Mouse (Mus musculus): ENCODE data around the gene Upk2. TPM values are rescaled to one million over a fixed set of nuclear protein-coding genes. Genes with fewer than 3 reads are reported as not detected.
"Not testable (repeated sequence)": the region's sequence is repeated elsewhere in the genome, so short reads cannot be mapped to it uniquely, and the experiment has no call there.

Gene Upk2
- polyA plus RNA-seq, 1 experiment from 2014 or later: 0.29 TPM

DNA sequence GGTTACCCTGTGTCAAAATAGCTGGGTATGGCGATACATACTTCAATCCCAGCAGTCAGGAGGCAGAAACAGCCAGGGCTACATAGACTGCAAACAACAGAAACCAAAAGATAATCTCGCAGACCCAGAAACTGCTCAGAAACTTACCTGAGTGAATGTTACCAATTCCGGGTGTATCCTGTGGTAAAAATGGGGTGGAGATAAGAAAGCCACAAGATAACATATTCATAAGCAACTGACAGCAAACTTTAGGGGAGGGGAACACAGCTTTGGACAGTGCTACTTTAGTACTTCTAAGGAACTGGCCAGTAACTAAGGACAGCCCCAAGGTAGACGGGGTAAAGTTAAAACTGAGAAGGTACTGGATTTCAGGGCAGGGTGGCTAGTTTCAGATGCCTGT lies 42.5 kb downstream of the Upk2 start:
- H3K36me3 ChIP-seq (replicated peaks): peaks cover 63% of the 10 kb centered on the region

DNA sequence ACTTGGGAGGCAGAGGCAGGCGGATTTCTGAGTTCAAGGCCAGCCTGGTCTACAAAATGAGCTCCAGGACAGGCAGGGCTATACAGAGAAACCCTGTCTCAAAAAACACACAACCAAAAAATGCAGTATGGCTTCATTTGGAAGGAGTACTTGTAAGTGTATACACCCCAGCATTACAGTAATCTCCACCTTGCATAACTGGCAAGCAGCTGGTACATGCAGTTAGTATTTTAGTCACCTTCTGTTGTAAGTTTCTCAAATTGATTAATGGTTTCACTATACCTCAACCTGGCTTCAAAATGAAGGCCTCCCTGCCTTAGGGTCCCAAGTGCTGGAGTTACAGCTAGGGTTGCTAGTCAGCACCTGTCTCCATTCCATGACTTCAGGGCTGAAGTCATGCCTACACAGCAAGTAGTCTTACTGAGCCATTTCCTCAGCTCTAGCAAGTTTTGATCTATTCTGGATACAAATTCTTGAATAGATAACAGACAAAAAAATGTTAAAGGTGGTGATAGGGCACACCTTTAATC lies 43.1 kb downstream of the Upk2 start:
- H3K9me3 ChIP-seq: no peaks in the 10 kb centered on the region
- no peak overlapping the region for H3K4me3 ChIP-seq (replicated peaks)
- peaks cover 63% of the 10 kb centered on the region for H3K36me3 ChIP-seq (replicated peaks)
- H3K27me3 ChIP-seq: no peaks in the 10 kb centered on the region
- H3K4me2 ChIP-seq: no peak overlapping the region
- no peak overlapping the region for H3K27ac ChIP-seq
- WGBS: 84% methylated on average over 1 of the region's 1 CpGs
- no peak for ATAC-seq (ENCODE audit: low FRiP score)
- peaks cover 12% of the 10 kb centered on the region for H3K4me1 ChIP-seq
- H3K9ac ChIP-seq: no peak overlapping the region

More for the DNA sequence above, 42.5 kb downstream of the Upk2 start:
- Histone ChIP-seq H3K9me3 (no peaks in the 10 kb centered on the region), H3K4me3 (replicated peaks) (no peak overlapping the region), H3K27me3 (no peaks in the 10 kb centered on the region), H3K4me1 (peaks cover 15% of the 10 kb centered on the region), H3K4me2 (no peak overlapping the region), H3K9ac (no peak overlapping the region), H3K27ac (no peak overlapping the region)
- 88% methylated on average over 4 of the region's 4 CpGs for WGBS
- no peak for ATAC-seq (ENCODE audit: low FRiP score)

- ATAC-seq (ENCODE audit: low FRiP score): no peak
- H3K27ac ChIP-seq: no peak overlapping the region
- H3K9me3 ChIP-seq: no peaks in the 10 kb centered on the region
- H3K4me1 ChIP-seq: peaks cover 15% of the 10 kb centered on the region
- 89% methylated on average over 2 of the region's 2 CpGs for WGBS
- H3K9ac ChIP-seq: no peak overlapping the region
- no peak overlapping the region for H3K4me3 ChIP-seq (replicated peaks)
- peaks cover 61% of the 10 kb centered on the region for H3K36me3 ChIP-seq (replicated peaks)
- H3K27me3 ChIP-seq: no peaks in the 10 kb centered on the region
- no peak overlapping the region for H3K4me2 ChIP-seq
Observed at GRCm38 (mm10) chr9:44410647-44411336, 44.0 kb downstream of the Upk2 start.

- not testable (repeated sequence) for H3K27ac ChIP-seq; ATAC-seq (ENCODE audit: low FRiP score); H3K9me3 ChIP-seq; H3K27me3 ChIP-seq
- Histone ChIP-seq H3K9ac (0 out of 2 replicates have a peak overlapping the region, but pooled peaks have one; percentile 74), H3K4me1 (peaks cover 19% of the 10 kb centered on the region), H3K36me3 (replicated peaks) (peaks cover 69% of the 10 kb centered on the region), H3K4me3 (replicated peaks) (peak overlapping the region; percentile 78), H3K4me2 (peak overlapping the region; percentile 81)
- 82% methylated on average over 9 of the region's 9 CpGs for WGBS
Observed at GRCm38 (mm10) chr9:44408693-44409092, 46.1 kb downstream of the Upk2 start.

DNA sequence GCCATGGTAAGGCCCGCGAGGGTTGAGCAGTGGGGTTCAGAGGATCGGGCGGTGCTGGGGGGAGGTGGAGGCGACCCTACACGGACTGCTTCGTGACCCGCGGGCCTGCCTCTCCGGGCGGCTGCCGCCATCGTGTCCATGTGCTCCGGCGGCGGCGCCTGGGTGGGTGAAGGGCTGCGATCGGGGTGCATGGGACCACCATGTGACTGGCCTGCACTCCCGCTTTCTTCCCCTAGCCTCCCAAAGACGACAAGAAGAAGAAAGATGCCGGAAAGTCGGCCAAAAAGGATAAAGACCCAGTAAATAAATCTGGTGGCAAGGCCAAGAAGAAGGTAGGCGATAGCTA lies 47.1 kb downstream of the Upk2 start:
- under 1% methylated on average over 24 of the region's 24 CpGs for WGBS
- H3K27ac ChIP-seq: peak overlapping the region; percentile 93
- H3K4me3 ChIP-seq (replicated peaks): peak overlapping the region; percentile 78
- ATAC-seq (ENCODE audit: low FRiP score): no peak
- H3K4me1 ChIP-seq: peaks cover 19% of the 10 kb centered on the region
- peak overlapping the region; percentile 81 for H3K4me2 ChIP-seq
- H3K9ac ChIP-seq: peak overlapping the region; percentile 74
- H3K9me3 ChIP-seq: no peaks in the 10 kb centered on the region
- no peaks in the 10 kb centered on the region for H3K27me3 ChIP-seq
- H3K36me3 ChIP-seq (replicated peaks): peaks cover 67% of the 10 kb centered on the region

- Histone ChIP-seq H3K36me3 (replicated peaks) (peaks cover 67% of the 10 kb centered on the region), H3K27ac (peak within 1 kb of the TSS; percentile 93), H3K4me3 (replicated peaks) (peak within 1 kb of the TSS; percentile 78), H3K4me2 (peak within 1 kb of the TSS; percentile 81), H3K27me3 (no peaks in the 10 kb centered on the region), H3K9ac (peak within 1 kb of the TSS; percentile 74), H3K4me1 (peaks cover 19% of the 10 kb centered on the region), H3K9me3 (no peaks in the 10 kb centered on the region)
- ATAC-seq (ENCODE audit: low FRiP score): peak; percentile 96
- WGBS: under 1% methylated on average over 51 of the region's 51 CpGs
Observed at GRCm38 (mm10) chr9:44406906-44407751, 47.6 kb downstream of the Upk2 start, which contains the start of the genes Rps25 and Trappc4. Gene Rps25, plus strand, starts transcription at chr9:44407139. Gene Trappc4, minus strand, starts transcription at chr9:44407600.

DNA sequence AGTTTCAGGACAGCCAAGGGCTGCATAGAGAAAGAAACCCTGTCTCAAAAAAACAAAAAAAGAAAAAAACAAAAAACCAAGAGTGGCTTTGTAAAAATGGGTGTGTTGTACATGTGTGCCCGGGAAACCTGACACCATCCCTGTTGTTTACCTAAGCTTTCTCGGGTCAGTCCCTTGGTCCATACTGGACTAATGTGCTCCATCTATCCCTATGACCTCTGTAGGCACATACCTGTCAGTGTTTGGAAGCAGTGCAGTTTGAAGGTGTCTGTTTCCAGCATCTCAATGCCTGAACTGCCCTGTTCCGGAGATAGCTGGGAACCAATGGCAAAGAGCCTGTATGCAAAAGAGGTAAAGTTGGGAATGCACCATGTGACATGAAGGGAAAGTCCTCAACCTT lies 49.8 kb downstream of the Upk2 start:
- WGBS: 79% methylated on average over 3 of the region's 3 CpGs
- ATAC-seq (ENCODE audit: low FRiP score): no peak
- H3K4me1 ChIP-seq: peaks cover 19% of the 10 kb centered on the region
- H3K27me3 ChIP-seq: no peaks in the 10 kb centered on the region
- H3K36me3 ChIP-seq (replicated peaks): peaks cover 67% of the 10 kb centered on the region
- H3K4me2 ChIP-seq: no peak overlapping the region
- no peak overlapping the region for H3K9ac ChIP-seq
- no peak overlapping the region for H3K27ac ChIP-seq
- no peak overlapping the region for H3K4me3 ChIP-seq (replicated peaks)
- no peaks in the 10 kb centered on the region for H3K9me3 ChIP-seq

Other genes with a start within 250 kb of the Upk2 start
- gene Cbl, start 220.9 kb downstream of the Upk2 start, polyA plus RNA-seq (2016; fragmentation: Nextera tagmentation; extraction: Ambion mirVana): 28.7 and 34.3 TPM in 2 replicates
- gene Ccdc153, start 214.3 kb downstream of the Upk2 start, polyA plus RNA-seq (2016; fragmentation: Nextera tagmentation; extraction: Ambion mirVana): not detected in 2 replicates
- 0.23 and 0.31 TPM in 2 replicates for gene Pdzd3, start 203.5 kb downstream of the Upk2 start, polyA plus RNA-seq (2016; fragmentation: Nextera tagmentation; extraction: Ambion mirVana)
- 4.6 and 5.2 TPM in 2 replicates for gene Nlrx1, start 186.4 kb downstream of the Upk2 start, polyA plus RNA-seq (2016; fragmentation: Nextera tagmentation; extraction: Ambion mirVana)
- 10.1 and 12.4 TPM in 2 replicates for gene Abcg4, start 166.4 kb downstream of the Upk2 start, polyA plus RNA-seq (2016; fragmentation: Nextera tagmentation; extraction: Ambion mirVana)
- 34.6 and 35.5 TPM in 2 replicates for gene Hinfp, start 149.3 kb downstream of the Upk2 start, polyA plus RNA-seq (2016; fragmentation: Nextera tagmentation; extraction: Ambion mirVana)
- 16.5 and 16.9 TPM in 2 replicates for gene C2cd2l, start 134.7 kb downstream of the Upk2 start, polyA plus RNA-seq (2016; fragmentation: Nextera tagmentation; extraction: Ambion mirVana)
- 38.9 and 39.3 TPM in 2 replicates for gene Dpagt1, start 129.0 kb downstream of the Upk2 start, polyA plus RNA-seq (2016; fragmentation: Nextera tagmentation; extraction: Ambion mirVana)
- 477 and 482 TPM in 2 replicates for gene H2afx, start 120.3 kb downstream of the Upk2 start, polyA plus RNA-seq (2016; fragmentation: Nextera tagmentation; extraction: Ambion mirVana)
- 107 and 115 TPM in 2 replicates for gene Hmbs, start 110.7 kb downstream of the Upk2 start, polyA plus RNA-seq (2016; fragmentation: Nextera tagmentation; extraction: Ambion mirVana)
- gene Vps11, start 93.3 kb downstream of the Upk2 start, polyA plus RNA-seq (2016; fragmentation: Nextera tagmentation; extraction: Ambion mirVana): 31.5 and 34.8 TPM in 2 replicates
- gene Hyou1, start 75.5 kb downstream of the Upk2 start, polyA plus RNA-seq (2016; fragmentation: Nextera tagmentation; extraction: Ambion mirVana): 26.7 and 35.8 TPM in 2 replicates
- gene Slc37a4, start 58.1 kb downstream of the Upk2 start, polyA plus RNA-seq (2016; fragmentation: Nextera tagmentation; extraction: Ambion mirVana): 23.4 and 23.6 TPM in 2 replicates
- 1,477 and 1,540 TPM in 2 replicates for gene Rps25, start 47.8 kb downstream of the Upk2 start, polyA plus RNA-seq (2016; fragmentation: Nextera tagmentation; extraction: Ambion mirVana)
- gene Trappc4, start 47.4 kb downstream of the Upk2 start, polyA plus RNA-seq (2016; fragmentation: Nextera tagmentation; extraction: Ambion mirVana): 242 and 243 TPM in 2 replicates
- 30.3 and 32.2 TPM in 2 replicates for gene Ccdc84, start 36.4 kb downstream of the Upk2 start, polyA plus RNA-seq (2016; fragmentation: Nextera tagmentation; extraction: Ambion mirVana)
- gene Foxr1, start 13.8 kb downstream of the Upk2 start, polyA plus RNA-seq (2016; fragmentation: Nextera tagmentation; extraction: Ambion mirVana): not detected in 2 replicates
- gene Bcl9l, start 27.8 kb upstream of the Upk2 start, polyA plus RNA-seq (2016; fragmentation: Nextera tagmentation; extraction: Ambion mirVana): 10.6 and 10.7 TPM in 2 replicates
- 0.27 TPM in 1 of 2 replicates, not detected in the other for gene Cxcr5, start 106.9 kb upstream of the Upk2 start, polyA plus RNA-seq (2016; fragmentation: Nextera tagmentation; extraction: Ambion mirVana)
- 22.8 and 24.4 TPM in 2 replicates for gene Ddx6, start 149.9 kb upstream of the Upk2 start, polyA plus RNA-seq (2016; fragmentation: Nextera tagmentation; extraction: Ambion mirVana)
- not detected in 2 replicates for gene Treh, start 218.3 kb upstream of the Upk2 start, polyA plus RNA-seq (2016; fragmentation: Nextera tagmentation; extraction: Ambion mirVana)

Measured in forebrain, embryonic 12.5 days (tissue).